Mouse (Mus musculus): Measurements from ENCODE around the gene Senp3. TPM values are rescaled to one million over a fixed set of nuclear protein-coding genes. Genes with fewer than 3 reads are reported as not detected.

The Senp3 gene
- polyA plus RNA-seq, 1 experiment from 2014 or later, result 90.5 TPM

DNA sequence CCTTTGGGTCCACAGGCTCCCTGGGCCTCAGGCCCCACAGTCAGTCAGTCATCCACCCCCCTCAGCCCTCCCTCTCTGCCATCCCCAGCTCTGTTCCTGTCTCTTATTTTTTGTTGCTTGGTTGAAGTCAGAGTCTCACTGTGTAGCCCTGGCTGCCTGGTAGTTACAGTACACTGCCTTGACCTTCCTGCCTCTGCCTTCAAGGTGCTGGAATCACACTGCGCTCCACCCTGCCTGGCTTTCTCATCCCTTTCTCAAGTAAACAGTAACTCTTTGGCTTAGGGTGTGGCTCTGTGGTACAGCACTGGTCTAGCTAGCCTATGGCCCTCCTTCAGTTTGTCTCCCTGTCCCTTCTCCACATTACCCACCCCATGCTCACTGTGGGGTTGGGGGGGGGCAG lies 8.0 kb upstream of the Senp3 start:
- Histone ChIP-seq H3K27me3 (no peaks in the 10 kb centered on the region), H3K9me3 (replicated peaks) (no peaks in the 10 kb centered on the region), H3K27ac (replicated peaks) (no peak overlapping the region), H3K4me3 (replicated peaks) (no peak overlapping the region), H3K36me3 (no peaks in the 10 kb centered on the region), H3K9ac (no peak overlapping the region), H3K4me2 (replicated peaks) (no peak overlapping the region), H3K4me1 (peaks cover 29% of the 10 kb centered on the region)
- no peak for ATAC-seq (ENCODE audit: insufficient number of reproducible peaks, low FRiP score, low TSS enrichment, low read depth)
- WGBS, result 84% methylated on average over 1 of the region's 1 CpGs

GRCm38 (mm10) chr11:69687061-69687460 lies 5.2 kb upstream of the Senp3 start:
- H3K4me3 ChIP-seq (replicated peaks), result no peak overlapping the region
- no peaks in the 10 kb centered on the region for H3K36me3 ChIP-seq
- ATAC-seq (ENCODE audit: insufficient number of reproducible peaks, low FRiP score, low TSS enrichment, low read depth), result no peak
- peaks cover 47% of the 10 kb centered on the region for H3K4me1 ChIP-seq
- no peak overlapping the region for H3K9ac ChIP-seq
- H3K9me3 ChIP-seq (replicated peaks), result no peaks in the 10 kb centered on the region
- no peaks in the 10 kb centered on the region for H3K27me3 ChIP-seq
- peak overlapping the region; percentile 51; the same call in 1 of the 2 replicates for H3K27ac ChIP-seq (replicated peaks)
- H3K4me2 ChIP-seq (replicated peaks), result no peak overlapping the region
- WGBS, result 49% methylated on average over 5 of the region's 5 CpGs

- H3K4me3 ChIP-seq (replicated peaks), result no peak overlapping the region
- 11% methylated on average over 4 of the region's 4 CpGs for WGBS
- no peak overlapping the region for H3K9ac ChIP-seq
- H3K27ac ChIP-seq (replicated peaks), result peak overlapping the region; percentile 51
- no peak for ATAC-seq (ENCODE audit: insufficient number of reproducible peaks, low FRiP score, low TSS enrichment, low read depth)
- no peaks in the 10 kb centered on the region for H3K27me3 ChIP-seq
- peaks cover 47% of the 10 kb centered on the region for H3K4me1 ChIP-seq
- H3K36me3 ChIP-seq, result no peaks in the 10 kb centered on the region
- no peaks in the 10 kb centered on the region for H3K9me3 ChIP-seq (replicated peaks)
- H3K4me2 ChIP-seq (replicated peaks), result no peak overlapping the region
These were observed 4.5 kb upstream of the Senp3 start for GRCm38 (mm10) chr11:69686377-69686776.

DNA sequence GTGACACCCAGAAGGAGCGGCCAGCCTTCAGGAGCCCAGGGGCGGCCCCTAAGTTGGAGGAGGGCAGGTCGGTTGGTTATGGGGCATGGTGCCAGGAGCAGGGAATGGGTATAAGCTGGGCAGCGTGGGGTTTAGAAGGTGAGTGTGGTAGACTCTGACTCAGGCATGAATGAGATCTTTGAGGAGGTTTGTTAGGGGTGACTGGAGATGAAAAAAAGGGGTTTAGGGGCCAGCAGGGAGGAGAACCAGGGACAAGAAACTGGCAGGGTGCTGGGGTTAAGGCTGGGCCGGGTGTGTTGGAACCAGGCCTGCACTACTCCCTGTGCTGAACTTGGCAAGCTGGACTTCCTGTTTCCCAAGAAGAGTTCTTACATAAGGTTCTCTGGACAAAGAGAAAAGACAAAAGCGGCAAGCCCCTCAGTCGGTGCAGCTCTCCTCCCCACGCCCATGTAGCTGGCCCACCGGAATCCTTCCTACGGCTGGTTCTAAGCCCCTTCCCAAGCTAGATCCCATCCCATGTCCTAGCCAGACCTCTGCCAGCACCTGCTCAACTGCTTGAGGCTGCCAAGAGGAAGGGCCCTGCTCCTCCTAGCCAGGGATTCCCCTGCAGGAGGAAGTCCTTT lies 3.8 kb upstream of the Senp3 start, which contains the start of gene Tnfsf13:
Gene Tnfsf13 (minus strand): TSS at position 259 of the 623 bp plus-strand sequence.
- no peaks in the 10 kb centered on the region for H3K36me3 ChIP-seq
- no peak within 1 kb of the TSS for H3K4me3 ChIP-seq (replicated peaks)
- H3K4me2 ChIP-seq (replicated peaks), result no peak within 1 kb of the TSS
- H3K4me1 ChIP-seq, result peaks cover 51% of the 10 kb centered on the region
- H3K27ac ChIP-seq (replicated peaks), result peak within 1 kb of the TSS; percentile 97
- H3K9ac ChIP-seq, result no peak within 1 kb of the TSS
- H3K9me3 ChIP-seq (replicated peaks), result no peaks in the 10 kb centered on the region
- H3K27me3 ChIP-seq, result no peaks in the 10 kb centered on the region
- ATAC-seq (ENCODE audit: insufficient number of reproducible peaks, low FRiP score, low TSS enrichment, low read depth), result no peak
- 66% methylated on average over 10 of the region's 10 CpGs for WGBS

GRCm38 (mm10) chr11:69684936-69685335 lies 3.1 kb upstream of the Senp3 start:
- H3K4me2 ChIP-seq (replicated peaks), result no peak overlapping the region
- peaks cover 58% of the 10 kb centered on the region for H3K4me1 ChIP-seq
- H3K4me3 ChIP-seq (replicated peaks), result no peak overlapping the region
- 82% methylated on average over 6 of the region's 6 CpGs for WGBS
- no peak for ATAC-seq (ENCODE audit: insufficient number of reproducible peaks, low FRiP score, low TSS enrichment, low read depth)
- no peaks in the 10 kb centered on the region for H3K9me3 ChIP-seq (replicated peaks)
- peak overlapping the region; percentile 97 for H3K27ac ChIP-seq (replicated peaks)
- H3K36me3 ChIP-seq, result no peaks in the 10 kb centered on the region
- no peaks in the 10 kb centered on the region for H3K27me3 ChIP-seq
- H3K9ac ChIP-seq, result no peak overlapping the region

- H3K9ac ChIP-seq, result no peak overlapping the region
- 74% methylated on average over 12 of the region's 12 CpGs for WGBS
These were observed 2.4 kb upstream of the Senp3 start for GRCm38 (mm10) chr11:69684128-69684745.

DNA sequence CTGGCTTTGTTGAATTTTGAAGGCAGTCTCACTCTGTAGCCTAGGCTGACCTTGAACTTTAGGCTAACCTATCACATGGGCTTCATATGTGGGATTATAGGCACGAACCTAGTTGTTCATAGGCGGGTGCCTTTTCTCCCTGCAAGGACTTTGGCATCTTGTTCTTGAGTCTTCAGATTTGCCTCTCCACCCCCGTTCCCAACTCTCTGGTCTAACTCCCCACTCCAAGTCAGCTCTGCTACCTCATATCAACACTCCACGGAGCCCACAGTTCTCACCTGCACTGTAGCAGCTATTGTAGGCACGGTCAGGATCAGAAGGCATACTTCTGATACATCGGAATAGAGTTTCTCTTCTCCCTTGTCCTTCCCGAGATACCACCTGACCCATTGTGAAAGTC lies 1.7 kb upstream of the Senp3 start:
- H3K9me3 ChIP-seq (replicated peaks), result no peaks in the 10 kb centered on the region
- H3K4me2 ChIP-seq (replicated peaks), result peak overlapping the region; percentile 85
- no peak overlapping the region for H3K4me3 ChIP-seq (replicated peaks)
- H3K36me3 ChIP-seq, result peaks cover 4% of the 10 kb centered on the region
- H3K9ac ChIP-seq, result no peak overlapping the region
- 68% methylated on average over 7 of the region's 7 CpGs for WGBS
- peaks cover 64% of the 10 kb centered on the region for H3K4me1 ChIP-seq
- no peak for ATAC-seq (ENCODE audit: insufficient number of reproducible peaks, low FRiP score, low TSS enrichment, low read depth)
- peak overlapping the region; percentile 97 for H3K27ac ChIP-seq (replicated peaks)
- H3K27me3 ChIP-seq, result no peaks in the 10 kb centered on the region

More at GRCm38 (mm10) chr11:69684128-69684745, 2.4 kb upstream of the Senp3 start:
- peak overlapping the region; percentile 97 for H3K27ac ChIP-seq (replicated peaks)
- H3K27me3 ChIP-seq, result no peaks in the 10 kb centered on the region
- ATAC-seq (ENCODE audit: insufficient number of reproducible peaks, low FRiP score, low TSS enrichment, low read depth), result no peak
- H3K36me3 ChIP-seq, result no peaks in the 10 kb centered on the region
- no peak overlapping the region for H3K4me2 ChIP-seq (replicated peaks)
- H3K4me3 ChIP-seq (replicated peaks), result no peak overlapping the region
- peaks cover 64% of the 10 kb centered on the region for H3K4me1 ChIP-seq
- no peaks in the 10 kb centered on the region for H3K9me3 ChIP-seq (replicated peaks)

- Histone ChIP-seq H3K4me3 (replicated peaks) (peak overlapping the region; percentile 80), H3K27ac (replicated peaks) (peak overlapping the region; percentile 97)
- WGBS, result 7% methylated on average over 12 of the region's 12 CpGs
These were observed 1.1 kb upstream of the Senp3 start for GRCm38 (mm10) chr11:69682840-69683533.

DNA sequence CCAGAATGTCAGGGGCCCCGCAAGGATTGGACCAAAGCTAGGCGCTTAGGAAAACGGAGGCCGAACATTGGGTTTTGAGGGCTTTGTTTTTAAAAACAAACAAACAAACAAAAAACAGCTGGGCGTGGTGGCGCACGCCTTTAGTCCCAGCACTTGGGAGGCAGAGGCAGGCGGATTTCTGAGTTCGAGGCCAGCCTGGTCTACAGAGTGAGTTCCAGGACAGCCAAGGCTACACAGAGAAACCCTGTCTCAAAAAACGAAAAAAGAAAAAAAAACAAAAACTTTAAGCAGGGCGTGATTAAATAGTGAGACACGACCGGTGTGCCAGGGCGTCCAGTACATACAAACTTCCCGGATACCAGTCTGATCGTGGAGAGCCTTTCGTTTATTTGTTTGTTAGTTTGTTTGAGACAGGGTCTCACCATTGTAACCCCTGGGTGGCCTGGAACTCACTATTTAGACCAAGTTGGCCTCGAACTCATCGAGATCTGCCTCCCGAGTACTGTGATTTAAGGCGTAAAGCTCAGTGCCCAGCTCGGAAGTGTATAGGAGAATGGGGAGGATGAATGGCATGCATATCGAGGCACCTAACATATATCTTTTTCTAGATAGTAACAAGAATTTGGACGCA lies 440 bp upstream of the Senp3 start:
- peaks cover 64% of the 10 kb centered on the region for H3K4me1 ChIP-seq
- H3K9ac ChIP-seq, result peak overlapping the region; percentile 51
- no peak for ATAC-seq (ENCODE audit: insufficient number of reproducible peaks, low FRiP score, low TSS enrichment, low read depth)
- no peaks in the 10 kb centered on the region for H3K9me3 ChIP-seq (replicated peaks)
- H3K4me3 ChIP-seq (replicated peaks), result peak overlapping the region; percentile 80
- H3K27me3 ChIP-seq, result no peaks in the 10 kb centered on the region
- WGBS, result 26% methylated on average over 24 of the region's 24 CpGs
- H3K36me3 ChIP-seq, result peaks cover 14% of the 10 kb centered on the region
- peak overlapping the region; percentile 97 for H3K27ac ChIP-seq (replicated peaks)
- H3K4me2 ChIP-seq (replicated peaks), result peak overlapping the region; percentile 85

More at GRCm38 (mm10) chr11:69682840-69683533, 1.1 kb upstream of the Senp3 start:
- Histone ChIP-seq H3K27me3 (no peaks in the 10 kb centered on the region), H3K4me1 (peaks cover 64% of the 10 kb centered on the region), H3K4me2 (replicated peaks) (peak overlapping the region; percentile 85), H3K9ac (peak overlapping the region; percentile 23; the same call in 1 of the 2 replicates), H3K9me3 (replicated peaks) (no peaks in the 10 kb centered on the region), H3K36me3 (peaks cover 10% of the 10 kb centered on the region)
- ATAC-seq (ENCODE audit: insufficient number of reproducible peaks, low FRiP score, low TSS enrichment, low read depth), result 0 out of 2 replicates have a peak, but pooled peaks have one; percentile 24

GRCm38 (mm10) chr11:69680136-69680855 lies 1.6 kb downstream of the Senp3 start:
- Histone ChIP-seq H3K4me2 (replicated peaks) (peak overlapping the region; percentile 85), H3K9ac (peak overlapping the region; percentile 78; the same call in 1 of the 2 replicates), H3K27ac (replicated peaks) (no peak overlapping the region), H3K36me3 (peaks cover 35% of the 10 kb centered on the region), H3K9me3 (replicated peaks) (no peaks in the 10 kb centered on the region), H3K4me3 (replicated peaks) (peak overlapping the region; percentile 80), H3K4me1 (peaks cover 45% of the 10 kb centered on the region), H3K27me3 (no peaks in the 10 kb centered on the region)
- 88% methylated on average over 30 of the region's 30 CpGs for WGBS
- no peak for ATAC-seq (ENCODE audit: insufficient number of reproducible peaks, low FRiP score, low TSS enrichment, low read depth)
